Mouse (Mus musculus): ENCODE measurements around the gene Fcgr3.

The Fcgr3 gene

DNA sequence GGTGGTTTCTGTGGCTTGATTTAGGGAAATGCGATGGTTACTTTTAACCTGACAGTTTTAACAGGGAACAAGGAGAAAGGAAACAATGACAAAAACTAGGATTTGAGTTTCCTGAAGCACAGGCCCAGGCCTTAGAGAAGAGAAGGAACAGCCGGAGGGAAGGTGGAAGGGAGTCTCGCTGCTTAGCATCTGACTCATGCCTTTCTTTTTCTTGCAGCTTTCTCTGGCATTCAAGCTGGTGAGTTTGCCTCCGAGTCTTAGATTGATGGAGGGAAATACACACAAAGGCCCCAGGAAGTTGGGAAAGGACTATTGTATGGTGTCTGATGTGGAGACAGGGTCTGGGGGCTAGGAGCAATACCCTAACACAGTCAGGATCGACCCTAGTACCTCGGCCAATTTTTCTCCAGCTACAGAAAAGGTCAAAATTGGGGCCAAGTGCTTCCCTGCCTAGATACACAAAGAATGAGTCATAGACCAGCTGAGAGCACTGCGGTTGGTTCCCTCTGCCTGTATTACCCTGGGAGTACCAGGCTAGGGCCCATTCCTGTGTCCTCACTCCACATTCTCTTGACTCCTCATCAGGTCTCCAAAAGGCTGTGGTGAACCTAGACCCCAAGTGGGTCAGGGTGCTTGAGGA, 45.3 kb downstream of the Fcgr3 start:
- in situ Hi-C loops (cut with MboI, MseI): no loop called here

DNA sequence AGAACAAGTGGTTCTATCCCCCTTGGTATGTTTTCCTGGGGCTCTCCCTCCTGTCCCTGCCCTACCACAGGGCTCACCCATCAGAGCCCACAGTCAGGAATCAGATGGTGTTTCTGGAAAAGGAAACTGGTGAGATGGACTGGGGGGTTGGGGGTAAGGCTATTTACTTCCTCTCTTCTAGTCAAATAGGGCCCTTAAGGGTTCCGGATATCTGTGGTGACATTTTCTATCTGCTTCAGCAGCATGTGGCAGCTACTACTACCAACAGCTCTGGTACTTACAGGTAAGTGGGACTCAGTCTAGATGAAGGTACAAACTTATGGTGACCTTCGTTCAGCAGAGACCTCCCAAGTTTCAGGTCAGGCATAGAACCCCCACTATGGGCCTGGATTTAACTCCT, 46.0 kb downstream of the Fcgr3 start, which contains the start of gene Fcgr4:
Gene Fcgr4 (plus strand): TSS at position 184 of the 400 bp plus-strand sequence.
- in situ Hi-C loops (cut with MboI, MseI): no loop called here

DNA sequence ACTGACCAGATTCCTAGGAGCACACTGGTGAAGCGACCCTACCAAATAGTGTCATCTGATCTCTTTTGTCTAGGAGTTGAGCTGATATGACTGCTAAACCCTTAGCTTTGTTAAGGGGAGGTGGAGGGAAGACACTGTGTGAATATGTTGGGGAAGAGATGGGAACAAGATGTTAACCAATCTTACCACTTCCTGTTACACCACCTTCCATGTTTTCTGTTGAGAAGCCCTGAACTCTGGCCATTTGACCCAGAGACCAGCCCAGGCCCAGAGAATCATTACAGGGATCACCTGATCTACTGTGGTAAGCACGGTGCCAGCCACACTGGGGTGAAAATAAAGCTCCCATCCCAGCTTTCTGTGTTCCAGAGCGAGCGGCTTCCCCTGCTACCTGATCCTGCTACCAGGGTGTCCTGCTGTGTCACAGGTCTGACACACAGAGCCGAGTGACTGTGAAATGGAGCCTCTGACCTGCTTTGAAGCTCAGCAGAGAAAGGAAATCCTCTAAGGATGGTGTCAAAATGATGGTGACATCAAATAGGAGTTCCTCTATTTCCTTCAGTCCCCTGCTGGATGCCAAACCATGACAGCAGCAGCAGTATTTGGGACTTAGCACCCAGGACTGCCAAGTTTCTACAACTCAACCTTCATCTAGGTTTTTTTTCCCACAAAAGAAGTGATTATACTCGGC, 47.1 kb downstream of the Fcgr3 start:
- in situ Hi-C loops (cut with MboI, MseI): no loop called here

DNA sequence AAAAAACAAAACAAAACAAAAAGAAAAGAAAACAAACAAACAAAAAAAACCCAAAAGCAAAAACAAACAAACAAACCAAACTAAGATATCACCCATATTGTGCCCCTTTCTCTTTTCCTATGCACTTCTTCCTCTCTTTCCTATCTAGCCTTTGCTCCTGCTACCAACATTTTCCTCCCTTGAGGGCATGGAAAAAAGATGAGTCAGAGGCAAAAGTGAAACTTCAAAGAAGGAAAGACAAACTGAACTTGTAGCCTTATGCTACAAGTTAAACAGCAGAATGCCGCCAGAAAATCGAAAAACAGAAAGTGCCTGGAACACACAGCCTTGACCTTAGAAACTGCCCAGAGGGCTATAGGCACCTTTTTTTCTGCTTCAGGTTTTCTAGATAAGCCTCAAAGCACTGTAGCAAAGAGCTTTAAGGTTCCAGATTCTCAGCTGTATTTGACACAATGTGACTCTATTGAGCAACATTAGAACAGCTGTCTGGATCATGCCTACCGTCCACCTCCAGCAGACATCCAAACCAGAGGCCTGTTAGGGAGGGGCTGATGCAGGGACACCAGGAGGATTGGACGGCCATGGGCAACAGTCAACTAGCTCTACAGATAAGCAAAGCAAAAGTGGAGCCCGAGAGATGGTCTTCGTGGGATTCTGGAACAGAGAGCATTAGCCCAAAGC, 47.9 kb downstream of the Fcgr3 start:
- in situ Hi-C loops (cut with MboI, MseI): no loop called here

DNA sequence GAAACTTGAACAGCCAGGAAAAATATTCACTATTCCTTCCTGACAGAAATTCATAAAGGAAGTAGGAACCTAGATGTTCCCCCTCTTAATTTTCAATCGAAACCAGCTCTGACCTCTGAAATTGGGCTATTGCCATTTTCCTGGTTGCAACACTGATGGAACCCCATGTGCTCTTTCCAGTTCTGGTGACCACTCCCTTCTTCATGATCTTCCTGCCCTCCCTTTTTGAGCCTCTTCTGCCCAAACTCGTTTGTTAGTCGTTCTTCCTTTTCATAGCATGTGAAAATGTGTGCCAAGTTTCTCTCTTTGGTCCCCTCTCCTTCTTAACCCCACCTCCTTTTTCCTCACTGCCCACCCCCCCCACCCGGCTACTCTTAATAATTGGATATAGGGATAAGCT, 53.0 kb downstream of the Fcgr3 start:
- in situ Hi-C loops (cut with MboI, MseI): no loop called here

DNA sequence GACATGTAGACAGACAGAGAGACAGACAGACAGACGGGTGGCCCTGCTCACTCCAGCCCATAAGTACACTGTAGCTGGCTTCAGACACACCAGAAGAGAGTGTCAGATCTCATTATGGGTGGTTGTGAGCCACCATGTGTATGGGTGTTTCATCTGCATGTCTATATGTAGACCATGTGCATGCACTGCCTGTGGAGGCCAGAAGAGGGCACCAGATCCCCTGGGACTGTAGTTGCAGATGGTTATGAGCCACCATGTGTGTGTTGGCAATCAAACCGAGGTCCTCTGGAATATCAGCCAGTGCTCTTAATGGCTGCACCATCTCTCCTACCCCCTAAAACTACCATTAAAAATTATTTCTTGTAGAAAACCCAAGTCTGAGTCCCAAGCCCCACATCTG, 57.8 kb downstream of the Fcgr3 start:
- in situ Hi-C loops (cut with MboI, MseI): no loop called here

DNA sequence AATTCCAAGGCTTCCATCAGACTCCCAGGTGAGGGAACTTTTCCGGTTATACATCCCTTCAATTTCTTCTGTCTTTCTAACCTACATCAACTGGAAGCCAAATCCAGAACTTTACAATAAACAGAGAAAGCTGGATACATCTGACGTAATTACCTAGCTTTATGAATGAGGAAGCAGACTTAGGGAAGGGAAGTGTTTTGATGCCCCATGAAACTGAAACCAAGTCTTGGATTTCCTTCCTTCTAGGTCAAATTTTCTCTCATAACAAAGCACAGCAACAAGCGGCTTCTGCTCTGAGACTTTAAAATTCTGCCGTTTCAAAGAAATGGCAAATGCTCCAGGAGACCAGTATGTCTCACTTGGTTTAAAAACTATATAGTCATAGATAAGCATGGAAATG, 58.4 kb downstream of the Fcgr3 start:
- in situ Hi-C loops (cut with MboI, MseI): no loop called here

DNA sequence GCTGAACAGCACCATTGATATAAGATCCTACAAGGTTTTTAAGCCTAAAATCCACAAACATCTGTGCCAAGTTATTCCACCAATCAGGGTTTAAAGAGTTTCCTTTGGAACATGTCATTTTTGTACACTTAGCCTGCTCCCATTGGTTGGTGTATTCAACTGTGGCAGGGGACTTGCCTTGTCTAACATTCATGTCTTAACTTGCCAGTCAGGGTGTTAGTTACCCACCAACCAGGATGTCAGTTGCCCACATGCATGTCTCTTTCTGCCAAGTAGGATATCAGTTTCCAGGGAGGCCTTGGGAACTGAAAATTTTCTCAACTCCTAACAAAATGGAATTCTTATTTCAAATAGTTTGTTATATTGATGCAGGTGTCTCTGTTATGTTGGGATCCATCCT, 59.1 kb downstream of the Fcgr3 start:
- in situ Hi-C loops (cut with MboI, MseI): no loop called here

DNA sequence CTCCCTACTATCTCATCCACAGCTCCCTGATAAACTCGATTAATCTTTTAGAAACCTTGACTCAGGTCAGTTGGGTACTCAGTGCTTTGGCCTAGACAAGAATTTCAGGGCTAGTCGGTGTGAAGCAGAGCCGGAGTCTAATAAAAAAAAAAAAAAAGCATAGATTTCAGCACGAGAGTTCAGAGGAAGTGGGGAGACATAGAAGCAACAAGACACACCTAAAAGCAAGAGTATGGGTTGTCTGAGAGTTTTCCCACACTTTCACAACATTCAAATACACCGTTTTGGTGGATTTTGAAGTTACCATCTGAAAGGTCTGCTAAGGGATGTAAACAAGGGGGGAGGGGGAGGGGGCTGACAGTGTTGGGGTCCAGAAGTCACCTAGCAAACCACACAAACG, 59.7 kb downstream of the Fcgr3 start:
- in situ Hi-C loops (cut with MboI, MseI): no loop called here

Measured in T-helper 17 cell (primary cell).